Mouse (Mus musculus): ENCODE measurements around the gene Aldh1b1.

Gene Aldh1b1

GRCm38 (mm10) chr4:45826275-45827040, 27.6 kb downstream of the Aldh1b1 start, which contains the start of gene Igfbpl1:
Igfbpl1 (minus strand) TSS chr4:45826923.
- DNase-seq (ENCODE audit: low spot score in 2 of 2) = no peak

GRCm38 (mm10) chr4:45829907-45830759, 31.3 kb downstream of the Aldh1b1 start:
- DNase-seq (ENCODE audit: low spot score in 2 of 2) = no peak

DNA sequence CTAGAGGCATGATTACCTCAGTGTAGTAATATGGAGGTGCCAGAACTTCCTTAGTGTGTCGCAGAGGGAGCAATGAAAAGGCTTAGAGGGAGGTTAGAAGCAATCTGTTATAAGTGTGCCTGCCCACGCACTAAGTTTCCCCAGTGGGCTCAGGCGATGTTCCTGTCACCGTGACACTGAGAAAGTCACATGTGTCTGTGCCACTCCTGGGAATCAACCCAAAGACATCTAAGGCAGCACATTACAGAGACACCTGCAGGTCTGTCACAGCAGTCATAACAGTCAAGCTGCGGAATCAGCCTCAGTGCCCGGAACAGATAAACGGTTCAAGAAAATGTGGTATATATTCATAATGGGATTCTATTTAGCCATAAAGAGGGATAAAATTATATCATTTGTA, 33.2 kb downstream of the Aldh1b1 start:
- DNase-seq (ENCODE audit: low spot score in 2 of 2) = no peak

- no peak for DNase-seq (ENCODE audit: low spot score in 2 of 2)
Measured at GRCm38 (mm10) chr4:45833461-45833860, 34.6 kb downstream of the Aldh1b1 start.

DNA sequence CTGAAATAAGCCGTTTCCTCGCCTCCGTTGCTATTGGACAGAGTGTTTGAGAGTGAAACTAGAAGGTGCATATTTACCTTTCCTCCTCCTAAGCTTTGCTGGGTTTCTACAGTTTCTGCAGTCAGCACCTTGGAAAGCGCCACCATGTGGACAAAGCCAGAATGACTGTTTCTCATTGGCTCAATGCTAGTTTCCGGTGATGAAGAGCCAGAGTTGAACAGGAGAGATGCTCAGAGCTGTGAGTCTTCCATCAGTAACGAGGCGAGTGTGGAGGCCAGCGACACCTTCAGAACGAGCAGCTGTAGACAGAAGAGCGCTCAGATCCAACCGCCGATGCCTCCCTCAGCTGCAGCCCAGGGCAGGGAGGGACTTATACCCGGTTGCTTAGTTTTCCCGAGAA, 45.5 kb downstream of the Aldh1b1 start:
- peak in 1 of 2 experiments; percentile 26 for DNase-seq (ENCODE audit: low spot score in 2 of 2)

- DNase-seq (ENCODE audit: low spot score in 2 of 2) = no peak
Measured at GRCm38 (mm10) chr4:45846263-45846662, 47.4 kb downstream of the Aldh1b1 start.

GRCm38 (mm10) chr4:45848109-45848824, 49.4 kb downstream of the Aldh1b1 start, which contains the start of gene Stra6l:
Stra6l (plus strand) TSS chr4:45848664.
- no peak for DNase-seq (ENCODE audit: low spot score in 2 of 2)

DNA sequence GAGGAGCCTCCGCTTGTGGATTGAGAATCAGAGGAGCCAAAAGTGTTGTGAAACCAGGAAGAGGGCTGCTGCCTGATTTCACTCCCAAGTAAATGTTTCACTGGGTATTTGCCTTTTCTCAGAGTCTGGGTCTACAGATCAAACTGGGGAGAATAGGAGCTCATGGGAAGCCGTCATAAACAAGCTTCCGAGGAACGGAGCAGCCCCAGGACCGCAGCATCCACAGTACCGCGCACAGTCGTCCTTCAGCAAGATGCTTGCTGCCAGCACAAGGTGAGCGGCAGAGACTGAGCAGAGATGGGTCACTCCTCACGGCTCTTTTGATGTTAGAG, 50.0 kb downstream of the Aldh1b1 start:
- no peak for DNase-seq (ENCODE audit: low spot score in 2 of 2)

- no peak for DNase-seq (ENCODE audit: low spot score in 2 of 2)
Measured at GRCm38 (mm10) chr4:45849419-45849818, 50.6 kb downstream of the Aldh1b1 start.

DNA sequence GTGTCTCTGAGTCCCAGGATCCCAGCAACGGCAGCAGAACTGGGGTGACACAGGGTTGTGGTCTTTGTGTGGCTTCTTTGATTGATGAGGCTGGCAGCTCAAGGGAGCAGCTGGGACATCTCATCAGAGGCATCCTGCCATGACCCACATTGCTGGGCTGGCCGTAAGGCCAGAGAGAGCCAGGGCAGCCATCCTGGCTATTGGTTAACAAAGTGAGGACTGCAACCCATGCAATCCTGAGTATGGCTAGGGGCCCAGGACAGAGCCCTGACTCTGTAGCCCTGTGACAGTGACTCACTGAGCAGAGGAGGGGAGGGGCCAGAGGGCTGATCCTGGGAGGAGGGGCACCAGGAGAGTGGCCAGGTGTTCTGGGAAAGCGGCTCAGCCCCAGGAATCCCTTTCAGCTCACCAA, 52.8 kb downstream of the Aldh1b1 start:
- DNase-seq (ENCODE audit: low spot score in 2 of 2) = no peak

DNA sequence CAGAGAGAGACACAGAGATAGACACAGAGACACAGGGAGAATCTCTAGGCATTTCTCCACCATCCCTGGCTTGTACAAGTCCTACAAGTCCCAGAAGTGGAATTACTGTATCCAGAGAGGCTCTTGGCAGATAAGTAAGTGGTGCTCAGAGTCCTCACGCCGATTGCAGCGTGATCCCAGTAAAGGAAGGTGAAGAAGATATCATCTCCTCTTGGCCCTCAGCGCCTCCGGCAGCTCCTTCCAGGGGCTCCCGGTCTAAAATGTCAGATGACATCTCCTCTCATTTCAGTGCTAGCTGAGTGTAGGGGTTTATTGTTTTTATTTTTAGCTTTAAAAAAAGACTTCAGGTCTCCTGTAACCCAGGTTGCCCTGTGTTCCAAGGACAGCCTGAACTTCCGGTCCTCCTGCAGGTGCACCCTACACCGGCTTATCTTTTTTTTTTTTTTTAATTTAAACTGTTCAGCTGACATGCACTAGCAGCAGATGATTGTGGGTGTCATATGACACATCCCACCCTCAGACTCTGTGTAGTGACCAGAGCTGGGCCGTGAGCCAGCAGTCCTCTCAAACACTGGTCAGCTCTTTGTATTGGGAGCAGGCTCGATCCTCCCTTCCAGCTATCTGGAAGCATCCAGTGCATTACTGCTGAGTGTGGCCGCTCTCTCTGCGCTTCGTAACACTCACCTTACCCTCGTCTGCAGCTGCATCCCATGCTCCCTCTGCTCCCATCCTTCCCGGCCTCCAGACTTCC, 54.8 kb downstream of the Aldh1b1 start:
- no peak for DNase-seq (ENCODE audit: low spot score in 2 of 2)
